Comparison of ENCODE assay signal across 11 mouse cellular contexts in the genomic region with DNA sequence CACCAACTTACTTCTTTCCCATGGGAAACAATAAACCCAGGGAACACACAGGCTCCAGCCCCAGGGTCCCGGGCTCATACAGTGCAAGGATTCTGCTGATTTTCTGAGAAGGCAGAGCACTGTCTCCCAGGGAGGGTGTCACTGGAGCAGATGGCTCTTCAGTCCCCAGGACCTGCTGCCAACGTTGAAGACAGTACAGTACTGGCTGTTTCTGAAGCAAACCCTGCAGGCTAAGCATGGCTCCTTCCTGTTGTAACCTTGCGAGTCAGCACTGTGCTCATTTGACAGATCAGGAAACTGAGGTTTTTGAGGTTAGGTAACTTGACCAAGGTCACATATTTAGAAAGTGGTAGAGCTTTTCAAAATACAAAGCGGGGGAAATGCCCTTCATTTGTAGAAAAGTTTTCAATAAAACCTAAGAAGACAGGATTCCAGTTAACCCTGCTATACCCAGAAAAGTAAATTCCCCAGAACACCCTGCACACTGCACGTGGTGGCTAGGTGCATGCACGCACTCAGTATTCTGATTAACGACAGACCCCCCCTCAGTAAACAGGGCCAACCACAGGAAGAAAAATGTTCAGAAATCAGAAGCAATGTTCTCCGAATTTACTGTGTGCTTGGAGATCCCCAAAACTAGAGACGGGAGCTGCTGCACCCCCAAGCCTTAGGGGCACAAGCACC. TPM values are rescaled to one million over a fixed set of nuclear protein-coding genes. Genes with fewer than 3 reads are reported as not detected.
DNase-seq lines count a peak whose midpoint lies in the region; ATAC-seq lines count a peak whose summit lies in the region.
"Had no signal": no experiment of that assay in that cellular context is flagged by ENCODE, and none has a peak within 500 bp of the region (broad histone marks: within the 10 kb centered on the region; RNA-seq: fewer than 3 reads in every experiment).

No protein-coding gene starts in this region.

- no peak overlapping the region for H3K9ac ChIP-seq in lung, embryonic 16.5 days (ENCODE audit: low read length)
- H3K9ac ChIP-seq in kidney, embryonic 15.5 days: no peak overlapping the region
- H3K9ac ChIP-seq: lung, embryonic 15.5 days had no signal

- H3K27ac ChIP-seq in lung, embryonic 16.5 days (ENCODE audit: low read length): no peak overlapping the region
- H3K27ac ChIP-seq in macrophage: 0 out of 2 replicates have a peak overlapping the region, but pooled peaks have one; percentile 4
- H3K27ac ChIP-seq in kidney, embryonic 15.5 days: no peak overlapping the region
- H3K27ac ChIP-seq: hindbrain, postnatal 0 days; lung, embryonic 15.5 days had no signal

- WGBS in lung, embryonic 16.5 days: 54% methylated on average over 9 of the region's 9 CpGs
- WGBS in macrophage (ENCODE audit: missing documents): 2% methylated on average over 9 of the region's 9 CpGs
- WGBS in kidney, embryonic 15.5 days: 59% methylated on average over 9 of the region's 9 CpGs

- H3K4me1 ChIP-seq in lung, embryonic 16.5 days (replicated peaks; ENCODE audit: control insufficient read depth, insufficient read depth, low read length): no peaks in the 10 kb centered on the region
- peaks cover 4% of the 10 kb centered on the region; the same call in 1 of the 2 replicates for H3K4me1 ChIP-seq in kidney, embryonic 15.5 days
- H3K4me1 ChIP-seq: lung, embryonic 15.5 days had no signal

- peaks cover 8% of the 10 kb centered on the region; the same call in 1 of the 2 replicates for H3K27me3 ChIP-seq in lung, embryonic 16.5 days (ENCODE audit: control insufficient read depth, insufficient read depth, low read depth, low read length)
- peaks cover 40% of the 10 kb centered on the region for H3K27me3 ChIP-seq in kidney, embryonic 15.5 days

- no peaks in the 10 kb centered on the region for H3K9me3 ChIP-seq in lung, embryonic 16.5 days (ENCODE audit: control insufficient read depth, low read length)
- no peaks in the 10 kb centered on the region for H3K9me3 ChIP-seq in kidney, embryonic 15.5 days (replicated peaks)
- H3K9me3 ChIP-seq: lung, embryonic 15.5 days had no signal

- DNase-seq in lung, postnatal 4 days: no peak
- DNase-seq in cerebellum, adult 8-10 months: peak; percentile 65
- DNase-seq in layer of hippocampus, postnatal 10 days (ENCODE audit: low spot score in 2 of 2): no peak
- no peak for DNase-seq in layer of hippocampus, postnatal 36 days
- DNase-seq: left cerebral cortex, postnatal 4 days had no signal

- H3K79me2 ChIP-seq in macrophage (ENCODE audit: inconsistent target): no peaks in the 10 kb centered on the region

- H3K4me2 ChIP-seq in lung, embryonic 16.5 days (ENCODE audit: low read depth, low read length): no peak overlapping the region
- no peak overlapping the region for H3K4me2 ChIP-seq in kidney, embryonic 15.5 days
- H3K4me2 ChIP-seq: lung, embryonic 15.5 days had no signal

- no peaks in the 10 kb centered on the region for H3K36me3 ChIP-seq in lung, embryonic 16.5 days (ENCODE audit: control insufficient read depth, insufficient read depth, low read length)
- H3K36me3 ChIP-seq in macrophage (ENCODE audit: inconsistent target): no peaks in the 10 kb centered on the region
- H3K36me3 ChIP-seq in kidney, embryonic 15.5 days: no peaks in the 10 kb centered on the region
- H3K36me3 ChIP-seq: lung, embryonic 15.5 days had no signal

- H3K4me3 ChIP-seq in lung, embryonic 16.5 days (ENCODE audit: low read length): no peak overlapping the region
- H3K4me3 ChIP-seq in macrophage (ENCODE audit: inconsistent target): no peak overlapping the region
- H3K4me3 ChIP-seq in kidney, embryonic 15.5 days (replicated peaks): no peak overlapping the region
- H3K4me3 ChIP-seq: lung, embryonic 15.5 days had no signal

- 0 out of 2 replicates have a peak, but pooled peaks have one; percentile 12 for ATAC-seq in lung, embryonic 16.5 days (ENCODE audit: low read depth)
- peak; percentile 76 for ATAC-seq in CD4-positive, CD25-positive, alpha-beta regulatory T cell, adult 4 months
- no peak; the same call in 1 of the 2 replicates for ATAC-seq in kidney, embryonic 15.5 days (replicated peaks; ENCODE audit: low FRiP score)
- ATAC-seq: hindbrain, postnatal 0 days had no signal

RNA-seq across cellular contexts. Expression of gene Arid5a, which starts 10.9 kb away (rescaled TPM):
- 9.1 and 10.9 TPM in 2 replicates for polyA plus RNA-seq in lung, embryonic 16.5 days (2015; fragmentation: Nextera tagmentation; extraction: Ambion mirVana)
- polyA plus RNA-seq in CD4-positive, CD25-positive, alpha-beta regulatory T cell, adult 4 months (2017; shearing (Covaris generic)): 100 to 1,000 TPM in 1 of 2 experiments, 10 to 100 TPM in 1; 92.4 to 160 TPM
- total RNA-seq in macrophage (2018; cell fraction: chromatin; rRNA removed): 100 to 1,000 TPM in 21 of 26 experiments, 10 to 100 TPM in 5; 60.1 to 619 (median 140) TPM
- 100 to 1,000 TPM in 1 of 26 experiments, 10 to 100 TPM in 25; 17.5 to 148 (median 35.5) TPM for total RNA-seq in macrophage (2018; cell fraction: cytosol; rRNA removed)
- total RNA-seq in macrophage (2018; cell fraction: nucleus; rRNA removed): 100 to 1,000 TPM in 17 of 26 experiments, 10 to 100 TPM in 9; 53.1 to 603 (median 117) TPM
- polyA plus RNA-seq in macrophage (2018): 4.5 to 30.1 TPM (median 23.6 TPM) in 3 replicates
- total RNA-seq in layer of hippocampus, postnatal 10 days (2021): 10 to 100 TPM; 13.7 to 14.8 TPM
- 10 to 100 TPM; 12.6 to 14.9 TPM for total RNA-seq in layer of hippocampus, postnatal 36 days (2021)
- polyA plus RNA-seq in kidney, embryonic 15.5 days (2015; fragmentation: Nextera tagmentation; extraction: Ambion mirVana): 6.7 and 7.3 TPM in 2 replicates

RNA-seq across cellular contexts. Expression of gene Neurl3, which starts 22.1 kb away (rescaled TPM):
- polyA plus RNA-seq in lung, embryonic 16.5 days (2015; fragmentation: Nextera tagmentation; extraction: Ambion mirVana): 7.5 and 7.7 TPM in 2 replicates
- polyA plus RNA-seq in CD4-positive, CD25-positive, alpha-beta regulatory T cell, adult 4 months (2017; shearing (Covaris generic)): 100 to 1,000 TPM in 1 of 2 experiments, 10 to 100 TPM in 1; 62.4 to 137 TPM
- total RNA-seq in macrophage (2018; cell fraction: chromatin; rRNA removed): 100 to 1,000 TPM in 25 of 26 experiments, 10 to 100 TPM in 1; 94.0 to 565 (median 215) TPM
- 100 to 1,000 TPM in 22 of 26 experiments, 10 to 100 TPM in 4; 86.7 to 177 (median 113) TPM for total RNA-seq in macrophage (2018; cell fraction: cytosol; rRNA removed)
- 100 to 1,000 TPM; 107 to 483 (median 177) TPM for total RNA-seq in macrophage (2018; cell fraction: nucleus; rRNA removed)
- 58.1 to 131 TPM (median 76.9 TPM) in 3 replicates for polyA plus RNA-seq in macrophage (2018)
- total RNA-seq in layer of hippocampus, postnatal 10 days (2021): under 1 TPM; 0.54 to 0.62 TPM
- under 1 TPM; 0.51 to 0.67 TPM for total RNA-seq in layer of hippocampus, postnatal 36 days (2021)
- polyA plus RNA-seq in kidney, embryonic 15.5 days (2015; fragmentation: Nextera tagmentation; extraction: Ambion mirVana): 16.6 and 17.7 TPM in 2 replicates

RNA-seq across cellular contexts. Expression of gene Uggt1, which starts 52.1 kb away (rescaled TPM):
- polyA plus RNA-seq in lung, embryonic 16.5 days (2015; fragmentation: Nextera tagmentation; extraction: Ambion mirVana): 51.8 and 56.1 TPM in 2 replicates
- polyA plus RNA-seq in CD4-positive, CD25-positive, alpha-beta regulatory T cell, adult 4 months (2017; shearing (Covaris generic)): 10 to 100 TPM; 22.7 to 26.5 TPM
- 100 to 1,000 TPM in 15 of 26 experiments, 10 to 100 TPM in 11; 48.9 to 176 (median 111) TPM for total RNA-seq in macrophage (2018; cell fraction: chromatin; rRNA removed)
- total RNA-seq in macrophage (2018; cell fraction: cytosol; rRNA removed): 10 to 100 TPM; 15.0 to 71.0 (median 36.5) TPM
- 100 to 1,000 TPM in 7 of 26 experiments, 10 to 100 TPM in 19; 51.1 to 151 (median 79.1) TPM for total RNA-seq in macrophage (2018; cell fraction: nucleus; rRNA removed)
- polyA plus RNA-seq in macrophage (2018): 43.9 to 55.5 TPM (median 53.5 TPM) in 3 replicates
- 10 to 100 TPM; 42.3 to 46.1 TPM for total RNA-seq in layer of hippocampus, postnatal 10 days (2021)
- total RNA-seq in layer of hippocampus, postnatal 36 days (2021): 10 to 100 TPM; 43.9 to 48.1 TPM
- polyA plus RNA-seq in kidney, embryonic 15.5 days (2015; fragmentation: Nextera tagmentation; extraction: Ambion mirVana): 56.1 and 59.9 TPM in 2 replicates
